Mouse (Mus musculus): ENCODE results near the gene Tpst2. TPM values are rescaled to one million over a fixed set of nuclear protein-coding genes. Genes with fewer than 3 reads are reported as not detected.
A peak's percentile ranks its signal among the peaks of the same experiment; 100 is the strongest.

Gene Tpst2
- polyA plus RNA-seq, 1 experiment from 2014 or later, result 31.2 TPM

GRCm38 (mm10) chr5:112329805-112330564, 53.5 kb downstream of the Tpst2 start:
- no peak overlapping the region for H3K27ac ChIP-seq (ENCODE audit: low read depth, low read length)

GRCm38 (mm10) chr5:112335473-112335872, 59.0 kb downstream of the Tpst2 start:
- Histone ChIP-seq H3K36me3 (ENCODE audit: control insufficient read depth, insufficient read depth, low read length) (peaks cover 44% of the 10 kb centered on the region), H3K4me2 (no peak overlapping the region), H3K27ac (ENCODE audit: low read depth, low read length) (no peak overlapping the region), H3K9me3 (replicated peaks; ENCODE audit: control insufficient read depth, low read length) (no peaks in the 10 kb centered on the region), H3K4me1 (ENCODE audit: control insufficient read depth, insufficient read depth, low read length) (no peaks in the 10 kb centered on the region), H3K9ac (ENCODE audit: low read depth, low read length) (no peak overlapping the region), H3K4me3 (ENCODE audit: low read depth, low read length) (no peak overlapping the region), H3K27me3 (ENCODE audit: control insufficient read depth, insufficient read depth, low read length) (no peaks in the 10 kb centered on the region)
- 11% methylated on average over 2 of the region's 2 CpGs for WGBS (ENCODE audit: insufficient replicate concordance)
- ATAC-seq (replicated peaks; ENCODE audit: insufficient number of reproducible peaks, low FRiP score, low TSS enrichment), result no peak

More at GRCm38 (mm10) chr5:112329805-112330564, 53.5 kb downstream of the Tpst2 start:
- ATAC-seq (replicated peaks; ENCODE audit: insufficient number of reproducible peaks, low FRiP score, low TSS enrichment), result no peak
- Histone ChIP-seq H3K4me3 (ENCODE audit: low read depth, low read length) (no peak overlapping the region), H3K9me3 (replicated peaks; ENCODE audit: control insufficient read depth, low read length) (no peaks in the 10 kb centered on the region), H3K4me2 (no peak overlapping the region), H3K4me1 (ENCODE audit: control insufficient read depth, insufficient read depth, low read length) (peaks cover 2% of the 10 kb centered on the region; the same call in 1 of the 2 replicates), H3K9ac (ENCODE audit: low read depth, low read length) (no peak overlapping the region), H3K36me3 (ENCODE audit: control insufficient read depth, insufficient read depth, low read length) (peaks cover 41% of the 10 kb centered on the region), H3K27me3 (ENCODE audit: control insufficient read depth, insufficient read depth, low read length) (no peaks in the 10 kb centered on the region)
- 89% methylated on average over 14 of the region's 14 CpGs for WGBS (ENCODE audit: insufficient replicate concordance)

- no peak overlapping the region for H3K4me3 ChIP-seq (ENCODE audit: low read depth, low read length)
- no peak overlapping the region for H3K9ac ChIP-seq (ENCODE audit: low read depth, low read length)
- ATAC-seq (replicated peaks; ENCODE audit: insufficient number of reproducible peaks, low FRiP score, low TSS enrichment), result no peak
Observed at GRCm38 (mm10) chr5:112337004-112337403, 60.5 kb downstream of the Tpst2 start.

GRCm38 (mm10) chr5:112339215-112339614, 62.7 kb downstream of the Tpst2 start:
- H3K4me3 ChIP-seq (ENCODE audit: low read depth, low read length), result no peak overlapping the region
- H3K9ac ChIP-seq (ENCODE audit: low read depth, low read length), result no peak overlapping the region
- H3K4me2 ChIP-seq, result no peak overlapping the region
- peaks cover 25% of the 10 kb centered on the region for H3K36me3 ChIP-seq (ENCODE audit: control insufficient read depth, insufficient read depth, low read length)
- no peaks in the 10 kb centered on the region for H3K9me3 ChIP-seq (replicated peaks; ENCODE audit: control insufficient read depth, low read length)
- ATAC-seq (replicated peaks; ENCODE audit: insufficient number of reproducible peaks, low FRiP score, low TSS enrichment), result no peak
- 72% methylated on average over 7 of the region's 7 CpGs for WGBS (ENCODE audit: insufficient replicate concordance)
- no peaks in the 10 kb centered on the region for H3K27me3 ChIP-seq (ENCODE audit: control insufficient read depth, insufficient read depth, low read length)
- no peak overlapping the region for H3K27ac ChIP-seq (ENCODE audit: low read depth, low read length)
- peaks cover 5% of the 10 kb centered on the region for H3K4me1 ChIP-seq (ENCODE audit: control insufficient read depth, insufficient read depth, low read length)

More at GRCm38 (mm10) chr5:112337004-112337403, 60.5 kb downstream of the Tpst2 start:
- H3K4me1 ChIP-seq (ENCODE audit: control insufficient read depth, insufficient read depth, low read length), result no peaks in the 10 kb centered on the region
- H3K9me3 ChIP-seq (replicated peaks; ENCODE audit: control insufficient read depth, low read length), result no peaks in the 10 kb centered on the region
- H3K27ac ChIP-seq (ENCODE audit: low read depth, low read length), result no peak overlapping the region
- no peak overlapping the region for H3K4me2 ChIP-seq
- H3K36me3 ChIP-seq (ENCODE audit: control insufficient read depth, insufficient read depth, low read length), result peaks cover 34% of the 10 kb centered on the region
- WGBS (ENCODE audit: insufficient replicate concordance), result 93% methylated on average over 22 of the region's 22 CpGs
- H3K27me3 ChIP-seq (ENCODE audit: control insufficient read depth, insufficient read depth, low read length), result no peaks in the 10 kb centered on the region

GRCm38 (mm10) chr5:112342463-112343204, 66.1 kb downstream of the Tpst2 start, which contains the start of the genes Srrd and Hps4:
Srrd (minus strand) TSS chr5:112343040.
Hps4 (plus strand) TSS chr5:112343083.
- 2% methylated on average over 58 of the region's 64 CpGs for WGBS (ENCODE audit: insufficient replicate concordance)
- Histone ChIP-seq H3K27ac (ENCODE audit: low read depth, low read length) (no peak within 1 kb of the TSS), H3K4me2 (peak within 1 kb of the TSS; percentile 87), H3K27me3 (ENCODE audit: control insufficient read depth, insufficient read depth, low read length) (no peaks in the 10 kb centered on the region), H3K9me3 (replicated peaks; ENCODE audit: control insufficient read depth, low read length) (no peaks in the 10 kb centered on the region), H3K4me3 (ENCODE audit: low read depth, low read length) (peak within 1 kb of the TSS; percentile 95), H3K36me3 (ENCODE audit: control insufficient read depth, insufficient read depth, low read length) (peaks cover 6% of the 10 kb centered on the region), H3K9ac (ENCODE audit: low read depth, low read length) (peak within 1 kb of the TSS; percentile 88), H3K4me1 (ENCODE audit: control insufficient read depth, insufficient read depth, low read length) (peaks cover 5% of the 10 kb centered on the region)
- peak; percentile 69 for ATAC-seq (replicated peaks; ENCODE audit: insufficient number of reproducible peaks, low FRiP score, low TSS enrichment)

- no peaks in the 10 kb centered on the region for H3K27me3 ChIP-seq (ENCODE audit: control insufficient read depth, insufficient read depth, low read length)
- H3K4me3 ChIP-seq (ENCODE audit: low read depth, low read length), result peak overlapping the region; percentile 95
- H3K4me2 ChIP-seq, result peak overlapping the region; percentile 87
- peaks cover 5% of the 10 kb centered on the region for H3K4me1 ChIP-seq (ENCODE audit: control insufficient read depth, insufficient read depth, low read length)
- H3K36me3 ChIP-seq (ENCODE audit: control insufficient read depth, insufficient read depth, low read length), result peaks cover 4% of the 10 kb centered on the region
- peak overlapping the region; percentile 88 for H3K9ac ChIP-seq (ENCODE audit: low read depth, low read length)
- ATAC-seq (replicated peaks; ENCODE audit: insufficient number of reproducible peaks, low FRiP score, low TSS enrichment), result peak; percentile 72
- WGBS (ENCODE audit: insufficient replicate concordance), result under 1% methylated on average over 24 of the region's 24 CpGs
- H3K9me3 ChIP-seq (replicated peaks; ENCODE audit: control insufficient read depth, low read length), result no peaks in the 10 kb centered on the region
- no peak overlapping the region for H3K27ac ChIP-seq (ENCODE audit: low read depth, low read length)
Observed at GRCm38 (mm10) chr5:112343205-112343595, 66.7 kb downstream of the Tpst2 start.

- peaks cover 5% of the 10 kb centered on the region for H3K4me1 ChIP-seq (ENCODE audit: control insufficient read depth, insufficient read depth, low read length)
- H3K4me2 ChIP-seq, result no peak overlapping the region
- no peaks in the 10 kb centered on the region for H3K9me3 ChIP-seq (replicated peaks; ENCODE audit: control insufficient read depth, low read length)
- no peak overlapping the region for H3K27ac ChIP-seq (ENCODE audit: low read depth, low read length)
- H3K4me3 ChIP-seq (ENCODE audit: low read depth, low read length), result no peak overlapping the region
- ATAC-seq (replicated peaks; ENCODE audit: insufficient number of reproducible peaks, low FRiP score, low TSS enrichment), result no peak
- H3K9ac ChIP-seq (ENCODE audit: low read depth, low read length), result no peak overlapping the region
- no peaks in the 10 kb centered on the region for H3K27me3 ChIP-seq (ENCODE audit: control insufficient read depth, insufficient read depth, low read length)
- H3K36me3 ChIP-seq (ENCODE audit: control insufficient read depth, insufficient read depth, low read length), result peaks cover under 1% of the 10 kb centered on the region; the same call in 1 of the 2 replicates
- 77% methylated on average over 6 of the region's 6 CpGs for WGBS (ENCODE audit: insufficient replicate concordance)
Observed at GRCm38 (mm10) chr5:112344092-112344960, 67.8 kb downstream of the Tpst2 start.

Measured in heart, embryonic 11.5 days (tissue).